Mouse (Mus musculus) midbrain, embryonic 10.5 days (tissue): Measurements from ENCODE around the gene Ctsr. TPM values are rescaled to one million over a fixed set of nuclear protein-coding genes. Genes with fewer than 3 reads are reported as not detected.
"Not testable (repeated sequence)": the region's sequence is repeated elsewhere in the genome, so short reads cannot be mapped to it uniquely, and the experiment has no call there.

Source experiments
- DNase-seq: peaks from one replicate; pipeline ENCODE4 v3.0.0-alpha.2; 2017; ENCODE audit warnings: low spot score
- H3K27ac ChIP-seq: fragments of 300-500 bp; sonication (generic); replicated peaks from 2 replicates; pipeline ENCODE4 v1.5.1; 2016; ENCODE audit warnings: mild to moderate bottlenecking
- H3K27me3 ChIP-seq: fragments of 300-500 bp; sonication (generic); 2 replicates; pipeline ENCODE4 v1.6.1; 2016; ENCODE audit warnings: low read depth, mild to moderate bottlenecking; ENCODE audit not compliant: poor library complexity, severe bottlenecking
- H3K36me3 ChIP-seq: fragments of 300-500 bp; sonication (generic); 2 replicates; pipeline ENCODE4 v1.6.1; 2016; ENCODE audit warnings: mild to moderate bottlenecking, moderate library complexity
- H3K4me1 ChIP-seq: fragments of 300-500 bp; sonication (generic); 2 replicates; pipeline ENCODE4 v1.6.1; 2016
- H3K4me3 ChIP-seq: fragments of 300-500 bp; sonication (generic); 2 replicates; pipeline ENCODE4 v1.5.1; 2016; ENCODE audit warnings: mild to moderate bottlenecking, moderate library complexity
- H3K9me3 ChIP-seq: fragments of 300-500 bp; sonication (generic); replicated peaks from 2 replicates; pipeline ENCODE4 v1.6.1; 2016; ENCODE audit warnings: mild to moderate bottlenecking
- whole genome bisulfite sequencing: fragments of 180-500 bp; shearing (Covaris S2); methylation state at CpG from one replicate; pipeline ENCODE4 v1.1.7; 2016; 5-methylcytosine and 5-hydroxymethylcytosine counted together
- polyA plus RNA-seq: library from polyadenylated mRNA; unstranded; fragments of >200 nt; fragmentation: Nextera tagmentation; extraction: Ambion mirVana; gene quantifications from 2 replicates; pipeline ENCODE4 v1.2.1, GENCODE M21; 2016

Ctsr gene
- not detected in 2 replicates for polyA plus RNA-seq

- Histone ChIP-seq H3K36me3 (no peaks in the 10 kb centered on the region), H3K27me3 (no peaks in the 10 kb centered on the region), H3K9me3 (peaks cover 76% of the 10 kb centered on the region), H3K4me3 (no peak within 1 kb of the TSS), H3K4me1 (no peaks in the 10 kb centered on the region), H3K27ac (no peak within 1 kb of the TSS)
- WGBS: 76% methylated on average over 1 of the region's 1 CpGs
- DNase-seq: no peak
Observed at GRCm38 (mm10) chr13:61164156-61164555, at the start of gene Ctsr. Gene Ctsr (minus strand): TSS chr13:61164256.

- WGBS: 88% methylated on average over 3 of the region's 3 CpGs
- Histone ChIP-seq H3K27ac (no peak within 1 kb of the TSS), H3K4me1 (no peaks in the 10 kb centered on the region), H3K4me3 (no peak within 1 kb of the TSS), H3K9me3 (peaks cover 78% of the 10 kb centered on the region), H3K36me3 (no peaks in the 10 kb centered on the region), H3K27me3 (no peaks in the 10 kb centered on the region)
- no peak for DNase-seq
Observed at GRCm38 (mm10) chr13:61203310-61203709, 39.3 kb upstream of the Ctsr start, which contains the start of gene Cts6. Gene Cts6 (minus strand): TSS chr13:61203410.

GRCm38 (mm10) chr13:61185151-61185933, 21.3 kb upstream of the Ctsr start:
- not testable (repeated sequence) for H3K4me1 ChIP-seq
- 81% methylated on average over 5 of the region's 5 CpGs for WGBS

GRCm38 (mm10) chr13:61164622-61165021, 566 bp upstream of the Ctsr start:
- H3K4me1 ChIP-seq: no peaks in the 10 kb centered on the region
- H3K27me3 ChIP-seq: no peaks in the 10 kb centered on the region
- H3K9me3 ChIP-seq: peaks cover 78% of the 10 kb centered on the region
- no peaks in the 10 kb centered on the region for H3K36me3 ChIP-seq
- no peak overlapping the region for H3K4me3 ChIP-seq
- no peak for DNase-seq
- no peak overlapping the region for H3K27ac ChIP-seq
- 86% methylated on average over 4 of the region's 4 CpGs for WGBS

More at GRCm38 (mm10) chr13:61185151-61185933, 21.3 kb upstream of the Ctsr start:
- peaks cover 33% of the 10 kb centered on the region for H3K9me3 ChIP-seq
- not testable (repeated sequence) for H3K27me3 ChIP-seq, H3K4me3 ChIP-seq, H3K36me3 ChIP-seq, DNase-seq, H3K27ac ChIP-seq

Other genes starting within 250 kb of the Ctsr start
- not detected in 2 replicates for gene Gm49393, start 228.7 kb downstream of the Ctsr start, polyA plus RNA-seq
- 0.70 and 0.79 TPM in 2 replicates for gene Gm49391, start 227.7 kb downstream of the Ctsr start, polyA plus RNA-seq
- gene Ctla2a, start 227.6 kb downstream of the Ctsr start, polyA plus RNA-seq: 12.1 and 13.5 TPM in 2 replicates
- gene Tpbpa, start 222.3 kb downstream of the Ctsr start, polyA plus RNA-seq: not detected in 2 replicates
- not detected in 2 replicates for gene Ctsj, start 158.3 kb downstream of the Ctsr start, polyA plus RNA-seq
- gene Ctsq, start 123.6 kb downstream of the Ctsr start, polyA plus RNA-seq: not detected in 2 replicates
- gene Cts6, start 39.2 kb upstream of the Ctsr start, polyA plus RNA-seq: not detected in 2 replicates
- gene Cts8, start 91.1 kb upstream of the Ctsr start, polyA plus RNA-seq: not detected in 2 replicates
- gene Gm49398, start 124.6 kb upstream of the Ctsr start, polyA plus RNA-seq: not detected in 2 replicates
- not detected in 2 replicates for gene Cts7, start 193.9 kb upstream of the Ctsr start, polyA plus RNA-seq